Mouse (Mus musculus): Measurements from ENCODE around the gene Hoxd11. TPM values are rescaled to one million over a fixed set of nuclear protein-coding genes. Genes with fewer than 3 reads are reported as not detected.

Gene Hoxd11
- not detected for total RNA-seq (2021)
- long read RNA-seq, experiment 1: 0 reads
- long read RNA-seq, experiment 2: 0 reads

- no peak for DNase-seq
Measured at GRCm38 (mm10) chr2:74678891-74679595, at the start of gene Hoxd11. Gene Hoxd11 (plus strand): TSS chr2:74679557.

- DNase-seq: no peak
Measured at GRCm38 (mm10) chr2:74635412-74635811, 43.9 kb upstream of the Hoxd11 start.

- DNase-seq: no peak
Measured at GRCm38 (mm10) chr2:74642431-74642830, 36.9 kb upstream of the Hoxd11 start.

- DNase-seq: no peak
Measured at GRCm38 (mm10) chr2:74645631-74646030, 33.7 kb upstream of the Hoxd11 start.

GRCm38 (mm10) chr2:74647082-74647864 lies 32.1 kb upstream of the Hoxd11 start:
- no peak for DNase-seq

- DNase-seq: no peak
Measured at GRCm38 (mm10) chr2:74652996-74653340, 26.4 kb upstream of the Hoxd11 start.

GRCm38 (mm10) chr2:74653781-74654535 lies 25.4 kb upstream of the Hoxd11 start:
- DNase-seq: no peak

- no peak for DNase-seq
Measured at GRCm38 (mm10) chr2:74654743-74655419, 24.5 kb upstream of the Hoxd11 start.

- peak; percentile 52 to 65 for DNase-seq
Measured at GRCm38 (mm10) chr2:74655420-74655781, 24.0 kb upstream of the Hoxd11 start.

- peak in 1 of 2 experiments; percentile 25 for DNase-seq
Measured at GRCm38 (mm10) chr2:74655821-74656631, 23.3 kb upstream of the Hoxd11 start.

GRCm38 (mm10) chr2:74656632-74657021 lies 22.7 kb upstream of the Hoxd11 start:
- no peak for DNase-seq

- peak in 1 of 2 experiments; percentile 19 for DNase-seq
Measured at GRCm38 (mm10) chr2:74657251-74658023, 21.9 kb upstream of the Hoxd11 start.

- no peak for DNase-seq
Measured at GRCm38 (mm10) chr2:74658024-74658666, 21.2 kb upstream of the Hoxd11 start.

GRCm38 (mm10) chr2:74658667-74659371 lies 20.5 kb upstream of the Hoxd11 start:
- no peak for DNase-seq

- no peak for DNase-seq
Measured at GRCm38 (mm10) chr2:74659507-74660005, 19.8 kb upstream of the Hoxd11 start, which contains the start of gene Evx2. Gene Evx2 (minus strand): TSS chr2:74659557.

- no peak for DNase-seq
Measured at GRCm38 (mm10) chr2:74660421-74661375, 18.7 kb upstream of the Hoxd11 start.

GRCm38 (mm10) chr2:74661685-74662084 lies 17.7 kb upstream of the Hoxd11 start:
- DNase-seq: peak in 1 of 2 experiments; percentile 20
